Mouse (Mus musculus) urinary bladder, adult 2 months (tissue): ENCODE data around the gene Luc7l. TPM values are rescaled to one million over a fixed set of nuclear protein-coding genes. Genes with fewer than 3 reads are reported as not detected.
A peak's percentile ranks its signal among the peaks of the same experiment; 100 is the strongest.

Source experiments
- DNase-seq: peaks from one replicate; pipeline ENCODE4 v3.0.0; 2022; ENCODE audit warnings: low spot score
- polyA plus RNA-seq: library from polyadenylated mRNA; depleted of rRNA; stranded (reverse); fragments of >200 nt; gene quantifications from 2 replicates; pipeline ENCODE4 v1.2.3, GENCODE M21; 2012; rRNA removed

The Luc7l gene
- polyA plus RNA-seq, result 51.1 and 65.5 TPM in 2 replicates

GRCm38 (mm10) chr17:26252539-26253251 lies at the start of gene Luc7l:
Luc7l (plus strand) TSS chr17:26252896.
- DNase-seq, result peak; percentile 93

- peak; percentile 43 for DNase-seq
These were observed 49.3 kb upstream of the Luc7l start for GRCm38 (mm10) chr17:26203321-26203811.

GRCm38 (mm10) chr17:26204766-26205165 lies 47.9 kb upstream of the Luc7l start:
- no peak for DNase-seq

GRCm38 (mm10) chr17:26206392-26206791 lies 46.3 kb upstream of the Luc7l start:
- no peak for DNase-seq

- DNase-seq, result no peak
These were observed 45.0 kb upstream of the Luc7l start, which contains the start of gene Arhgdig for GRCm38 (mm10) chr17:26207686-26208085. Arhgdig (minus strand) TSS chr17:26207786.

- no peak for DNase-seq
These were observed 40.5 kb upstream of the Luc7l start for GRCm38 (mm10) chr17:26212241-26212640.

GRCm38 (mm10) chr17:26212681-26213080 lies 40.0 kb upstream of the Luc7l start:
- DNase-seq, result no peak

GRCm38 (mm10) chr17:26221508-26221907 lies 31.2 kb upstream of the Luc7l start:
- DNase-seq, result no peak

GRCm38 (mm10) chr17:26225150-26225549 lies 27.5 kb upstream of the Luc7l start:
- DNase-seq, result no peak

- no peak for DNase-seq
These were observed 22.9 kb upstream of the Luc7l start for GRCm38 (mm10) chr17:26229776-26230175.

- DNase-seq, result no peak
These were observed 21.5 kb upstream of the Luc7l start for GRCm38 (mm10) chr17:26231156-26231555.

- no peak for DNase-seq
These were observed 19.8 kb upstream of the Luc7l start for GRCm38 (mm10) chr17:26232863-26233262.

- DNase-seq, result no peak
These were observed 18.3 kb upstream of the Luc7l start for GRCm38 (mm10) chr17:26234386-26234785.

GRCm38 (mm10) chr17:26235077-26235815 lies 17.4 kb upstream of the Luc7l start:
- DNase-seq, result no peak

GRCm38 (mm10) chr17:26237667-26238066 lies 15.0 kb upstream of the Luc7l start:
- DNase-seq, result no peak

GRCm38 (mm10) chr17:26239551-26239950 lies 13.1 kb upstream of the Luc7l start:
- DNase-seq, result no peak

- DNase-seq, result no peak
These were observed 12.4 kb upstream of the Luc7l start for GRCm38 (mm10) chr17:26240120-26240790.

- DNase-seq, result no peak
These were observed 11.7 kb upstream of the Luc7l start for GRCm38 (mm10) chr17:26240990-26241389.

- DNase-seq, result peak; percentile 88
These were observed 9.1 kb upstream of the Luc7l start for GRCm38 (mm10) chr17:26243471-26244100.

- DNase-seq, result no peak
These were observed 8.4 kb upstream of the Luc7l start, which contains the start of gene Fam234a for GRCm38 (mm10) chr17:26244101-26244841. Fam234a (minus strand) TSS chr17:26244242.
